31 mouse cellular contexts compared by ENCODE assay signal in the genomic region with DNA sequence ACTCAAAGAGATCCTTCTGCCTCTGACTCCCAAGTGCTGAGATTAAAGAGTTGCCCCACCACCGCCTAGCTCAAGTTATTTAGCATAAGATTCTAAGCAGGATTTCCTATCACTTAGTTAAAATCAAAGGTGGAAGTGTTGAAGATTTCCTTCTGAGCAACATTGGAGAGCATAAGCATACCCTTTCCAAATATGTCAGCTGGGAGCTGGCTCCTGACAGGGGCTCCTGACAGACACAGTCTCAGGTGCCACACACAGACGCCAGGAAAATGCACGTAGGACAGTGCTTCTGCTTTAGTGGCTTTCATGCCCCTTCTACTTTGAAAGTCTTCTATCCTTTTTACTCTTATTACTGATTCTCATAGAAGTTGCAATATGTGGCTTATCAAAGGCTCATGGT. TPM values are rescaled to one million over a fixed set of nuclear protein-coding genes. Genes with fewer than 3 reads are reported as not detected.
"Had no signal": no experiment of that assay in that cellular context is flagged by ENCODE, and none has a peak within 500 bp of the region (broad histone marks: within the 10 kb centered on the region; RNA-seq: fewer than 3 reads in every experiment).

No protein-coding gene starts in this region.

- H3K27ac ChIP-seq: embryonic facial prominence, embryonic 10.5 days; embryonic facial prominence, embryonic 12.5 days; embryonic facial prominence, embryonic 13.5 days; embryonic facial prominence, embryonic 15.5 days; forebrain, embryonic 10.5 days; forebrain, embryonic 12.5 days; forebrain, embryonic 13.5 days; forebrain, embryonic 15.5 days; heart, adult 2 months; heart, embryonic 10.5 days had no signal

- DNase-seq: cerebellum, adult 2 months; cerebellum, adult 8-10 months; cerebellum, adult 9-10 months; cerebellum, adult 9-11 months; cerebellum, postnatal 10 days; cerebellum, postnatal 14 days; cerebellum, postnatal 25 days; cerebellum, postnatal 36 days; embryo, embryonic 11 days; forebrain, postnatal 0 days; gastrocnemius, postnatal 10 days; gastrocnemius, postnatal 14 days; gastrocnemius, postnatal 36 days; heart, adult 18-20 months; heart, adult 2 months had no signal

- H3K4me3 ChIP-seq: embryonic facial prominence, embryonic 10.5 days; embryonic facial prominence, embryonic 12.5 days; embryonic facial prominence, embryonic 13.5 days; embryonic facial prominence, embryonic 15.5 days; erythroblast, embryonic 14.5 days; forebrain, embryonic 10.5 days; forebrain, embryonic 12.5 days; forebrain, embryonic 13.5 days; forebrain, embryonic 15.5 days; heart, adult 2 months; heart, embryonic 10.5 days had no signal

RNA-seq across cellular contexts. Expression of a gene that starts 45.5 kb away (rescaled TPM):
- total RNA-seq: common myeloid progenitor, adult 5-6 weeks; forebrain, postnatal 0 days; gastrocnemius, adult 18-20 months; gastrocnemius, adult 8-10 months; gastrocnemius, postnatal 10 days; gastrocnemius, postnatal 14 days; gastrocnemius, postnatal 36 days; gastrocnemius, postnatal 4 days; granulocyte monocyte progenitor cell, adult 5-6 weeks; heart, adult 18-20 months; heart, adult 2 months; heart, adult 8-10 months had no signal
